Comparison of ENCODE assay signal across 29 mouse cellular contexts in the genomic region with DNA sequence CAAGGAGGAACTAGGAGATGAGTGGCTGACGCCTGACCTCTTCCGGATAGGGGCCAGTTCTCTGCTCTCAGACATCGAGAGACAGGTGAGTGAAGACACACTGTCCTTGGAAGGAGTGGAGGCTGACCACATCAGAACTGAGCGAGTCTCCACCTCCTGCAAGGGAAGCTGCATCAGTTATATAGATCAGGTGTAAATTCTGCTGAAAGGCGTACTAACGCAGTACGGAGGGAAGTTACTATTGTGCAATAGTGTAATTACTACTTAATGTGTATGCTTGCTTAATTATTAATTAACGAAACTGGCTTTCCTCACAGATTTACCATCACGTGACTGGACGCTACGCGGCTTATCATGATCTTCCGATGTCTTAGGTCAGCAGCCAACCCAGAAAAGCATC.
A peak's percentile ranks its signal among the peaks of the same experiment; 100 is the strongest.
DNase-seq lines count a peak whose midpoint lies in the region; ATAC-seq and TF ChIP-seq lines count a peak whose summit lies in the region.
"Had no signal": no experiment of that assay in that cellular context is flagged by ENCODE, and none has a peak within 500 bp of the region (broad histone marks: within the 10 kb centered on the region; RNA-seq: fewer than 3 reads in every experiment).

No protein-coding gene starts in this region.

- no peaks in the 10 kb centered on the region for H3K4me1 ChIP-seq in liver, adult 2 months (ENCODE audit: control insufficient read depth, insufficient read depth, low read length)
- no peaks in the 10 kb centered on the region for H3K4me1 ChIP-seq in liver, postnatal 0 days (ENCODE audit: insufficient read depth)
- no peaks in the 10 kb centered on the region for H3K4me1 ChIP-seq in intestine, postnatal 0 days (replicated peaks; ENCODE audit: control insufficient read depth, insufficient read depth, low read length)
- H3K4me1 ChIP-seq: embryonic facial prominence, embryonic 12.5 days; embryonic facial prominence, embryonic 15.5 days; heart, embryonic 10.5 days; heart, embryonic 13.5 days; hindbrain, embryonic 15.5 days had no signal

- no peak overlapping the region for H3K9ac ChIP-seq in liver, adult 2 months (ENCODE audit: low read depth, low read length)
- no peak overlapping the region for H3K9ac ChIP-seq in liver, postnatal 0 days (replicated peaks)
- H3K9ac ChIP-seq in intestine, postnatal 0 days (ENCODE audit: low read depth, low read length), result no peak overlapping the region
- H3K9ac ChIP-seq: embryonic facial prominence, embryonic 12.5 days; embryonic facial prominence, embryonic 15.5 days; forebrain, postnatal 0 days; heart, embryonic 13.5 days; hindbrain, embryonic 15.5 days had no signal

- H3K4me2 ChIP-seq in liver, postnatal 0 days (ENCODE audit: low read depth, low read length), result no peak overlapping the region
- H3K4me2 ChIP-seq in intestine, postnatal 0 days (replicated peaks; ENCODE audit: low read depth), result no peak overlapping the region
- H3K4me2 ChIP-seq: embryonic facial prominence, embryonic 12.5 days; embryonic facial prominence, embryonic 15.5 days; heart, embryonic 13.5 days; hindbrain, embryonic 15.5 days had no signal

- no peak overlapping the region for H3K4me3 ChIP-seq in liver, adult 2 months (ENCODE audit: insufficient read depth, low read depth, low read length)
- H3K4me3 ChIP-seq in liver, postnatal 0 days (ENCODE audit: low read depth, low read length), result no peak overlapping the region
- H3K4me3 ChIP-seq in intestine, postnatal 0 days (ENCODE audit: low read depth, low read length), result no peak overlapping the region
- H3K4me3 ChIP-seq: embryonic facial prominence, embryonic 12.5 days; embryonic facial prominence, embryonic 15.5 days; gastrocnemius, adult 2 months; heart, embryonic 10.5 days; heart, embryonic 13.5 days; hindbrain, embryonic 15.5 days had no signal

- H3K36me3 ChIP-seq in liver, adult 2 months (ENCODE audit: control insufficient read depth, insufficient read depth, low read length), result peaks cover 8% of the 10 kb centered on the region
- H3K36me3 ChIP-seq in liver, postnatal 0 days (replicated peaks; ENCODE audit: insufficient read depth, low read length), result 0 out of 2 replicates have a peak, but pooled peaks cover 3% of the 10 kb centered on the region
- H3K36me3 ChIP-seq in intestine, postnatal 0 days (ENCODE audit: control insufficient read depth, insufficient read depth), result no peaks in the 10 kb centered on the region
- H3K36me3 ChIP-seq: embryonic facial prominence, embryonic 12.5 days; embryonic facial prominence, embryonic 15.5 days; hindbrain, embryonic 15.5 days had no signal

- H3K9me3 ChIP-seq in liver, postnatal 0 days (ENCODE audit: low read length), result no peaks in the 10 kb centered on the region
- no peaks in the 10 kb centered on the region for H3K9me3 ChIP-seq in intestine, postnatal 0 days (ENCODE audit: control insufficient read depth)
- H3K9me3 ChIP-seq: embryonic facial prominence, embryonic 12.5 days; embryonic facial prominence, embryonic 15.5 days; G1E; heart, embryonic 10.5 days; hindbrain, embryonic 15.5 days had no signal

- no peak for ATAC-seq in liver, postnatal 0 days
- peak; percentile 63 for ATAC-seq in granulocyte monocyte progenitor cell, adult 5-6 weeks (replicated peaks; ENCODE audit: poor library complexity, severe bottlenecking)
- ATAC-seq in intestine, postnatal 0 days, result peak; percentile 84
- 0 out of 2 replicates have a peak, but pooled peaks have one; percentile 6 for ATAC-seq in neutrophil, adult 5-6 weeks (ENCODE audit: extremely low read depth, insufficient number of reproducible peaks, low FRiP score, poor library complexity, severe bottlenecking)
- ATAC-seq: forebrain, embryonic 14.5 days; forebrain, postnatal 0 days; Patski had no signal

- no peak for TF ChIP-seq CTCF in liver, adult 2 months (IDR thresholded peaks at IDR 0.05; ENCODE audit: low read depth, low read length)
- TF ChIP-seq CTCF in liver, postnatal 0 days (IDR thresholded peaks at IDR 0.05; ENCODE audit: low read depth), result no peak
- TF ChIP-seq CTCF in intestine, postnatal 0 days (IDR thresholded peaks at IDR 0.05; ENCODE audit: low read depth), result no peak

- no peak overlapping the region for H3K27ac ChIP-seq in liver, adult 2 months (replicated peaks; ENCODE audit: insufficient read depth, low read depth, low read length)
- no peak overlapping the region for H3K27ac ChIP-seq in liver, postnatal 0 days (ENCODE audit: low read depth)
- H3K27ac ChIP-seq in intestine, postnatal 0 days (ENCODE audit: low read depth, low read length), result peak overlapping the region; percentile 9; the same call in 1 of the 2 replicates
- H3K27ac ChIP-seq: embryonic facial prominence, embryonic 12.5 days; embryonic facial prominence, embryonic 15.5 days; gastrocnemius, adult 2 months; heart, embryonic 10.5 days; heart, embryonic 13.5 days; hindbrain, embryonic 15.5 days had no signal

- TF ChIP-seq POLR2A in liver, adult 2 months (IDR thresholded peaks at IDR 0.05; ENCODE audit: extremely low read depth, insufficient read depth, low read length), result no peak

- no peak for TF ChIP-seq EP300 in liver, postnatal 0 days (IDR thresholded peaks at IDR 0.05; ENCODE audit: low read depth)

- DNase-seq in liver, adult 2 months (ENCODE audit: extremely low read depth, low read depth, low spot score), result peak; percentile 38
- DNase-seq in liver, postnatal 0 days, result no peak
- no peak for DNase-seq in adrenal gland, adult 2 months
- no peak for DNase-seq in thymus, postnatal 10 days (ENCODE audit: low spot score in 2 of 2)
- DNase-seq in cerebellum, adult 18-20 months, result no peak
- DNase-seq: adrenal gland, adult 8-10 months; adrenal gland, postnatal 25 days; B cell, adult 2 months; cerebellum, adult 2 months; cerebellum, adult 9-11 months; cerebellum, postnatal 25 days; forebrain, postnatal 0 days; gastrocnemius, adult 2 months; gastrocnemius, postnatal 14 days; heart, adult 18-20 months; heart, postnatal 14 days; heart, postnatal 4 days had no signal

- WGBS in liver, adult 2 months, result 87% methylated on average over 13 of the region's 13 CpGs
- WGBS in liver, postnatal 0 days (ENCODE audit: insufficient replicate concordance), result 81% methylated on average over 13 of the region's 13 CpGs
- WGBS in intestine, postnatal 0 days, result 60% methylated on average over 13 of the region's 13 CpGs

- H3K79me2 ChIP-seq in liver, adult 2 months (ENCODE audit: control insufficient read depth, insufficient read depth, low read length), result no peaks in the 10 kb centered on the region

- H3K27me3 ChIP-seq in liver, adult 2 months (ENCODE audit: control insufficient read depth, insufficient read depth, low read length), result no peaks in the 10 kb centered on the region
- H3K27me3 ChIP-seq in liver, postnatal 0 days (ENCODE audit: insufficient read depth, low read length), result no peaks in the 10 kb centered on the region
- no peaks in the 10 kb centered on the region for H3K27me3 ChIP-seq in intestine, postnatal 0 days (replicated peaks; ENCODE audit: control insufficient read depth, insufficient read depth, low read length)
- H3K27me3 ChIP-seq: CH12.LX; embryonic facial prominence, embryonic 12.5 days; embryonic facial prominence, embryonic 15.5 days; heart, embryonic 13.5 days; hindbrain, embryonic 15.5 days; Patski had no signal
